Mouse (Mus musculus): Measurements from ENCODE around the gene 4930583I09Rik.

4930583I09Rik gene

GRCm38 (mm10) chr17:64792623-64793022, 43.2 kb downstream of the 4930583I09Rik start:
- no peak for DNase-seq

GRCm38 (mm10) chr17:64792076-64792475, 43.8 kb downstream of the 4930583I09Rik start:
- DNase-seq = no peak

GRCm38 (mm10) chr17:64789175-64789574, 46.7 kb downstream of the 4930583I09Rik start:
- no peak for DNase-seq

- DNase-seq = no peak
Measured at GRCm38 (mm10) chr17:64788301-64788700, 47.6 kb downstream of the 4930583I09Rik start.

GRCm38 (mm10) chr17:64785961-64786360, 49.9 kb downstream of the 4930583I09Rik start:
- DNase-seq = no peak
